Comparison of ENCODE assay signal across 22 mouse cellular contexts in genomic region chr5:88602713-88603112, GRCm38 (mm10). TPM values are rescaled to one million over a fixed set of nuclear protein-coding genes. Genes with fewer than 3 reads are reported as not detected.
DNase-seq lines count a peak whose midpoint lies in the region; ATAC-seq and TF ChIP-seq lines count a peak whose summit lies in the region.
"Had no signal": no experiment of that assay in that cellular context is flagged by ENCODE, and none has a peak within 500 bp of the region (broad histone marks: within the 10 kb centered on the region; RNA-seq: fewer than 3 reads in every experiment).

No protein-coding gene starts in this region.

- H3K27ac ChIP-seq in kidney, embryonic 14.5 days (ENCODE audit: low read depth, low read length), result no peak overlapping the region
- H3K27ac ChIP-seq in kidney, adult 2 months (ENCODE audit: insufficient read depth, low read depth, low read length), result no peak overlapping the region
- no peak overlapping the region for H3K27ac ChIP-seq in kidney, embryonic 15.5 days
- no peak overlapping the region for H3K27ac ChIP-seq in kidney, embryonic 16.5 days (ENCODE audit: low read length)
- H3K27ac ChIP-seq in kidney, postnatal 0 days, result no peak overlapping the region

- H3K36me3 ChIP-seq in kidney, embryonic 14.5 days (ENCODE audit: control insufficient read depth, insufficient read depth, low read length), result no peaks in the 10 kb centered on the region
- H3K36me3 ChIP-seq in kidney, adult 2 months (ENCODE audit: control insufficient read depth, insufficient read depth, low read length), result no peaks in the 10 kb centered on the region; the same call in 1 of the 2 replicates
- no peaks in the 10 kb centered on the region for H3K36me3 ChIP-seq in kidney, embryonic 15.5 days
- no peaks in the 10 kb centered on the region for H3K36me3 ChIP-seq in kidney, embryonic 16.5 days (ENCODE audit: insufficient read depth, low read length)
- H3K36me3 ChIP-seq in kidney, postnatal 0 days (ENCODE audit: insufficient read depth, low read length), result no peaks in the 10 kb centered on the region
- H3K36me3 ChIP-seq: G1E had no signal

- peak; percentile 70; the same call in 1 of the 2 replicates for ATAC-seq in kidney, embryonic 14.5 days (ENCODE audit: low FRiP score, low TSS enrichment)
- peak; percentile 77 for ATAC-seq in kidney, embryonic 15.5 days (replicated peaks; ENCODE audit: low FRiP score)
- ATAC-seq in kidney, embryonic 16.5 days (ENCODE audit: low FRiP score, low TSS enrichment), result peak; percentile 84; the same call in 1 of the 2 replicates
- no peak for ATAC-seq in kidney, postnatal 0 days (replicated peaks; ENCODE audit: low FRiP score, low read depth)
- ATAC-seq: activated CD4-positive, CD25-positive, alpha-beta regulatory T cell, adult 4 months; CD4-positive, CD25-positive, alpha-beta regulatory T cell, adult 4 months; Patski had no signal

- TF ChIP-seq POLR2A in kidney, adult 2 months (IDR thresholded peaks at IDR 0.05; ENCODE audit: low read depth, low read length), result no peak

- H3K4me3 ChIP-seq in kidney, embryonic 14.5 days (ENCODE audit: low read length), result no peak overlapping the region
- H3K4me3 ChIP-seq in kidney, adult 2 months (ENCODE audit: insufficient read depth, low read depth, low read length), result no peak overlapping the region
- H3K4me3 ChIP-seq in kidney, embryonic 15.5 days (replicated peaks), result no peak overlapping the region
- H3K4me3 ChIP-seq in kidney, embryonic 16.5 days (ENCODE audit: low read length), result no peak overlapping the region
- H3K4me3 ChIP-seq in kidney, postnatal 0 days (replicated peaks; ENCODE audit: low read depth, low read length), result no peak overlapping the region

- TF ChIP-seq CTCF in kidney, adult 2 months (conservative IDR thresholded peaks at IDR 0.05; ENCODE audit: insufficient read depth, insufficient read length, low read depth, low read length), result no peak
- TF ChIP-seq CTCF in kidney, postnatal 0 days (IDR thresholded peaks at IDR 0.05; ENCODE audit: low read depth), result no peak

- DNase-seq in kidney, adult 2 months, result no peak
- no peak for DNase-seq in kidney, postnatal 4 days
- no peak for DNase-seq in kidney, adult 11 months
- peak; percentile 25 for DNase-seq in kidney, postnatal 0 days (ENCODE audit: low spot score)
- DNase-seq in kidney, adult 9 months, result no peak
- DNase-seq: adrenal gland, adult 2 months; adrenal gland, adult 8-10 months; adrenal gland, postnatal 10 days; adrenal gland, postnatal 14 days; adrenal gland, postnatal 25 days; adrenal gland, postnatal 36 days; B cell, adult 2 months; cerebellum, adult 11 months; cerebellum, adult 11-12 months had no signal

- no peak overlapping the region for H3K4me2 ChIP-seq in kidney, embryonic 14.5 days (replicated peaks; ENCODE audit: low read depth, low read length)
- H3K4me2 ChIP-seq in kidney, embryonic 15.5 days, result no peak overlapping the region
- H3K4me2 ChIP-seq in kidney, embryonic 16.5 days (replicated peaks; ENCODE audit: low read depth, low read length), result no peak overlapping the region
- no peak overlapping the region for H3K4me2 ChIP-seq in kidney, postnatal 0 days (ENCODE audit: low read length)

- H3K27me3 ChIP-seq in kidney, embryonic 14.5 days (ENCODE audit: control insufficient read depth, insufficient read depth, low read length), result no peaks in the 10 kb centered on the region
- no peaks in the 10 kb centered on the region for H3K27me3 ChIP-seq in kidney, adult 2 months (replicated peaks; ENCODE audit: control insufficient read depth, insufficient read depth, low read length)
- H3K27me3 ChIP-seq in kidney, embryonic 15.5 days, result no peaks in the 10 kb centered on the region
- H3K27me3 ChIP-seq in kidney, embryonic 16.5 days (ENCODE audit: insufficient read depth, low read length), result no peaks in the 10 kb centered on the region
- no peaks in the 10 kb centered on the region for H3K27me3 ChIP-seq in kidney, postnatal 0 days (ENCODE audit: insufficient read depth, low read length)
- H3K27me3 ChIP-seq: CH12.LX, Patski had no signal

- 0 out of 2 replicates have a peak, but pooled peaks cover 7% of the 10 kb centered on the region for H3K4me1 ChIP-seq in kidney, embryonic 14.5 days (ENCODE audit: control insufficient read depth, insufficient read depth, low read length)
- H3K4me1 ChIP-seq in kidney, adult 2 months (ENCODE audit: control insufficient read depth, insufficient read depth, low read length), result peaks cover 15% of the 10 kb centered on the region; the same call in 1 of the 2 replicates
- H3K4me1 ChIP-seq in kidney, embryonic 15.5 days, result peaks cover 19% of the 10 kb centered on the region
- peaks cover 14% of the 10 kb centered on the region for H3K4me1 ChIP-seq in kidney, embryonic 16.5 days (ENCODE audit: insufficient read depth, low read length)
- H3K4me1 ChIP-seq in kidney, postnatal 0 days (replicated peaks; ENCODE audit: insufficient read depth, low read length), result no peaks in the 10 kb centered on the region

- H3K9me3 ChIP-seq in kidney, embryonic 14.5 days (ENCODE audit: control insufficient read depth, low read length), result no peaks in the 10 kb centered on the region
- no peaks in the 10 kb centered on the region for H3K9me3 ChIP-seq in kidney, embryonic 15.5 days (replicated peaks)
- H3K9me3 ChIP-seq in kidney, embryonic 16.5 days (ENCODE audit: low read length), result no peaks in the 10 kb centered on the region
- no peaks in the 10 kb centered on the region for H3K9me3 ChIP-seq in kidney, postnatal 0 days (replicated peaks; ENCODE audit: low read length)
- H3K9me3 ChIP-seq: G1E had no signal

- H3K9ac ChIP-seq in kidney, embryonic 14.5 days (ENCODE audit: low read depth, low read length), result no peak overlapping the region
- H3K9ac ChIP-seq in kidney, embryonic 15.5 days, result no peak overlapping the region
- H3K9ac ChIP-seq in kidney, embryonic 16.5 days (replicated peaks; ENCODE audit: low read length), result no peak overlapping the region
- H3K9ac ChIP-seq in kidney, postnatal 0 days (ENCODE audit: low read depth, low read length), result no peak overlapping the region

- WGBS in kidney, embryonic 14.5 days, result 43% methylated on average over 3 of the region's 3 CpGs
- 36% methylated on average over 3 of the region's 3 CpGs for WGBS in kidney, adult 2 months
- 48% methylated on average over 3 of the region's 3 CpGs for WGBS in kidney, embryonic 15.5 days
- WGBS in kidney, embryonic 16.5 days, result 41% methylated on average over 3 of the region's 3 CpGs
- 38% methylated on average over 3 of the region's 3 CpGs for WGBS in kidney, postnatal 0 days

RNA-seq across cellular contexts. Expression of gene Rufy3, which starts 37.9 kb away (rescaled TPM):
- polyA plus RNA-seq in kidney, embryonic 14.5 days (2014; fragmentation: Nextera tagmentation; extraction: Ambion mirVana), result 11.1 and 17.7 TPM in 2 replicates
- 21.2 and 24.0 TPM in 2 replicates for polyA plus RNA-seq in kidney, adult 2 months (2012; rRNA removed)
- 17.7 and 19.3 TPM in 2 replicates for polyA plus RNA-seq in kidney, embryonic 15.5 days (2015; fragmentation: Nextera tagmentation; extraction: Ambion mirVana)
- polyA plus RNA-seq in kidney, embryonic 16.5 days (2015; fragmentation: Nextera tagmentation; extraction: Ambion mirVana), result 15.3 and 16.8 TPM in 2 replicates
- polyA plus RNA-seq in kidney, postnatal 0 days (2015; fragmentation: Nextera tagmentation; extraction: Ambion mirVana), result 17.9 and 18.8 TPM in 2 replicates

RNA-seq across cellular contexts. Expression of gene Utp3, which starts 48.5 kb away (rescaled TPM):
- polyA plus RNA-seq in kidney, embryonic 14.5 days (2014; fragmentation: Nextera tagmentation; extraction: Ambion mirVana), result 73.4 and 88.8 TPM in 2 replicates
- 7.9 and 9.8 TPM in 2 replicates for polyA plus RNA-seq in kidney, adult 2 months (2012; rRNA removed)
- polyA plus RNA-seq in kidney, embryonic 15.5 days (2015; fragmentation: Nextera tagmentation; extraction: Ambion mirVana), result 72.8 and 75.6 TPM in 2 replicates
- polyA plus RNA-seq in kidney, embryonic 16.5 days (2015; fragmentation: Nextera tagmentation; extraction: Ambion mirVana), result 73.1 and 78.0 TPM in 2 replicates
- 53.4 and 58.9 TPM in 2 replicates for polyA plus RNA-seq in kidney, postnatal 0 days (2015; fragmentation: Nextera tagmentation; extraction: Ambion mirVana)
